Mouse (Mus musculus) gastrocnemius, postnatal 14 days (tissue): ENCODE results near the gene Ccdc30. TPM values are rescaled to one million over a fixed set of nuclear protein-coding genes. Genes with fewer than 3 reads are reported as not detected.
"Not testable (repeated sequence)": the region's sequence is repeated elsewhere in the genome, so short reads cannot be mapped to it uniquely, and the experiment has no call there.

Experiments
- DNase-seq: peaks from one replicate; pipeline ENCODE4 v3.0.0; 2021; ENCODE audit warnings: mixed read lengths
- intact Hi-C: fragments of 180-260 bp; cut with DNase I; formaldehyde crosslinking; loops from one replicate; pipeline ENCODE4 v1.15.1; 2025; ENCODE audit warnings: low total_unique reads
- total RNA-seq, 2 experiments: library from RNA; stranded (reverse); gene quantifications; 2 replicates each; pipeline ENCODE4 v1.2.3; 2021

The Ccdc30 gene
- total RNA-seq, 2 experiments from 2014 or later = 0.33 TPM; not detected in 1

GRCm38 (mm10) chr4:119333487-119333886 lies 81.8 kb downstream of the Ccdc30 start:
- intact Hi-C loops = no loop called here

GRCm38 (mm10) chr4:119320896-119321550 lies 94.3 kb downstream of the Ccdc30 start:
- DNase-seq = no peak
- intact Hi-C loops = no loop called here

More at GRCm38 (mm10) chr4:119333487-119333886, 81.8 kb downstream of the Ccdc30 start:
- DNase-seq = no peak

GRCm38 (mm10) chr4:119320131-119320830 lies 95.0 kb downstream of the Ccdc30 start, which contains the start of gene Ppih:
Ppih (minus strand) TSS chr4:119320546.
- peak; percentile 96 for DNase-seq
- intact Hi-C loops = no loop called here

- intact Hi-C loops = no loop called here
- DNase-seq = no peak
These were observed 101.6 kb downstream of the Ccdc30 start for GRCm38 (mm10) chr4:119313756-119314155.

- DNase-seq = no peak
- intact Hi-C loops = no loop called here
These were observed 109.9 kb downstream of the Ccdc30 start for GRCm38 (mm10) chr4:119305418-119305817.

GRCm38 (mm10) chr4:119303291-119303690 lies 112.0 kb downstream of the Ccdc30 start:
- intact Hi-C loops = no loop called here
- no peak for DNase-seq

GRCm38 (mm10) chr4:119301777-119302176 lies 113.5 kb downstream of the Ccdc30 start:
- DNase-seq = no peak
- intact Hi-C loops = no loop called here

GRCm38 (mm10) chr4:119300761-119301160 lies 114.6 kb downstream of the Ccdc30 start:
- DNase-seq = no peak
- intact Hi-C loops = no loop called here

GRCm38 (mm10) chr4:119297361-119297760 lies 118.0 kb downstream of the Ccdc30 start:
- intact Hi-C loops = loop anchor here (2.0 to 5.0 kb wide), 2 partner anchors 21 to 55 kb away; no protein-coding TSS in a partner anchor
- DNase-seq = no peak

GRCm38 (mm10) chr4:119295134-119295453 lies 120.2 kb downstream of the Ccdc30 start:
- no peak for DNase-seq
- intact Hi-C loops = loop anchor here (5.0 kb wide), 1 partner anchor 53 kb away; no protein-coding TSS in a partner anchor

- intact Hi-C loops = loop anchor here (5.0 kb wide), 1 partner anchor 52 kb away; no protein-coding TSS in a partner anchor
- peak; percentile 99 for DNase-seq
These were observed 120.7 kb downstream of the Ccdc30 start, which contains the start of gene Ybx1 for GRCm38 (mm10) chr4:119294415-119295133. Ybx1 (minus strand) TSS chr4:119294604.

GRCm38 (mm10) chr4:119293574-119294258 lies 121.6 kb downstream of the Ccdc30 start:
- intact Hi-C loops = no loop called here
- DNase-seq = peak; percentile 23

GRCm38 (mm10) chr4:119292771-119293573 lies 122.3 kb downstream of the Ccdc30 start:
- intact Hi-C loops = no loop called here
- peak; percentile 50 for DNase-seq

GRCm38 (mm10) chr4:119291921-119292320 lies 123.4 kb downstream of the Ccdc30 start:
- intact Hi-C loops = no loop called here
- DNase-seq = no peak

- no peak for DNase-seq
- intact Hi-C loops = no loop called here
These were observed 130.0 kb downstream of the Ccdc30 start for GRCm38 (mm10) chr4:119285336-119285735.

- intact Hi-C loops = no loop called here
- DNase-seq = no peak
These were observed 130.5 kb downstream of the Ccdc30 start for GRCm38 (mm10) chr4:119284861-119285260.

- DNase-seq, intact Hi-C loops: not testable (repeated sequence)
These were observed 136.5 kb downstream of the Ccdc30 start for GRCm38 (mm10) chr4:119278784-119279183.

- intact Hi-C loops = no loop called here
- no peak for DNase-seq
These were observed 139.6 kb downstream of the Ccdc30 start for GRCm38 (mm10) chr4:119275726-119276125.

GRCm38 (mm10) chr4:119275226-119275625 lies 140.1 kb downstream of the Ccdc30 start:
- intact Hi-C loops = no loop called here
- DNase-seq = no peak
